Mouse (Mus musculus) ES-Bruce4 (cell line): Measurements from ENCODE around the gene Dock7.

Experiments
- CTCF ChIP-seq: IDR thresholded peaks from one replicate; pipeline ENCODE4 v1.8.1; 2011; ENCODE audit warnings: low read depth, low read length
- EP300 ChIP-seq: IDR thresholded peaks from 2 replicates; pipeline ENCODE4 v1.6.1; 2011; ENCODE audit warnings: low read depth, low read length; ENCODE audit not compliant: insufficient read depth

GRCm38 (mm10) chr4:98922061-98922642 is 198.6 kb downstream of the Dock7 start:
- TF ChIP-seq CTCF: no peak
- TF ChIP-seq EP300: no peak
